Mouse (Mus musculus) MEL (cell line): ENCODE results near the gene 1700001P01Rik. TPM values are rescaled to one million over a fixed set of nuclear protein-coding genes. Genes with fewer than 3 reads are reported as not detected.

Experiments
- DNase-seq: peaks from one replicate; pipeline ENCODE4 v3.0.0; 2011; ENCODE audit warnings: low read depth, low spot score
- H3K27ac ChIP-seq: 2 replicates; pipeline ENCODE4 v1.5.1; 2012; ENCODE audit warnings: low read depth, mild to moderate bottlenecking, control low read depth, low read length, moderate library complexity; ENCODE audit not compliant: control insufficient read depth
- H3K27me3 ChIP-seq, 2 experiments: fragments of 150-350 bp in 1 of 2; sonication (generic) in 1 of 2; 2 replicates each; pipeline ENCODE4 v1.6.1; 2012; ENCODE audit warnings: low read length in 2 of 2, mild to moderate bottlenecking in 2 of 2, improper control_type of control experiment in 1 of 2, moderate library complexity in 1 of 2; ENCODE audit not compliant: insufficient read depth in 2 of 2, control insufficient read depth in 1 of 2
- H3K36me3 ChIP-seq, 2 experiments: 2 replicates each; pipeline ENCODE4 v1.6.1; 2012 to 2014; ENCODE audit warnings: low read length in 2 of 2, improper control_type of control experiment in 1 of 2, inconsistent platforms in 1 of 2, mild to moderate bottlenecking in 1 of 2; ENCODE audit not compliant: insufficient read depth in 2 of 2, control insufficient read depth in 1 of 2
- H3K4me1 ChIP-seq, 2 experiments: fragments of 150-350 bp in 1 of 2; sonication (generic) in 1 of 2; 2 replicates each; pipeline ENCODE4 v1.6.1; 2012; ENCODE audit warnings: low read length in 2 of 2, improper control_type of control experiment in 1 of 2, mild to moderate bottlenecking in 1 of 2; ENCODE audit not compliant: insufficient read depth in 2 of 2, control insufficient read depth in 1 of 2
- H3K4me3 ChIP-seq, 2 experiments: fragments of 150-350 bp in 1 of 2; sonication (generic) in 1 of 2; 2 replicates each; pipeline ENCODE4 v1.5.1; 2012; ENCODE audit warnings: low read depth in 2 of 2, low read length in 2 of 2, mild to moderate bottlenecking in 2 of 2, moderate library complexity in 2 of 2, control low read depth in 1 of 2, improper control_type of control experiment in 1 of 2; ENCODE audit not compliant: control insufficient read depth in 1 of 2, insufficient read depth in 1 of 2
- H3K79me2 ChIP-seq: 2 replicates; pipeline ENCODE4 v1.6.1; 2012; ENCODE audit warnings: mild to moderate bottlenecking, low read length, moderate library complexity; ENCODE audit not compliant: control insufficient read depth, poor library complexity, insufficient read depth
- H3K9ac ChIP-seq: 2 replicates; pipeline ENCODE4 v1.6.1; 2012; ENCODE audit warnings: low read depth, mild to moderate bottlenecking, control low read depth, low read length, moderate library complexity; ENCODE audit not compliant: control insufficient read depth, poor library complexity, severe bottlenecking
- H3K9me3 ChIP-seq: fragments of 150-350 bp; sonication (generic); replicated peaks from 2 replicates; pipeline ENCODE4 v1.6.1; 2012; ENCODE audit warnings: mild to moderate bottlenecking, low read length, improper control_type of control experiment, moderate library complexity; ENCODE audit not compliant: insufficient read depth
- BHLHE40 ChIP-seq: IDR thresholded peaks from 2 replicates; pipeline ENCODE4 v1.6.1; 2012; ENCODE audit warnings: low read depth, mild to moderate bottlenecking, inconsistent platforms, low read length, improper control_type of control experiment, borderline replicate concordance
- CHD1 ChIP-seq: IDR thresholded peaks from 2 replicates; pipeline ENCODE4 v1.6.1; 2012; ENCODE audit warnings: low read depth, mild to moderate bottlenecking, inconsistent platforms, low read length, improper control_type of control experiment
- CHD2 ChIP-seq: IDR thresholded peaks from 2 replicates; pipeline ENCODE4 v1.6.1; 2011; ENCODE audit warnings: low read length, improper control_type of control experiment
- CTCF ChIP-seq, 3 experiments: IDR thresholded peaks in 2 of 3; conservative IDR thresholded peaks in 1 of 3; 2 replicates each; pipeline ENCODE4 v1.5.1; 2011 to 2012; ENCODE audit warnings: low read length in 3 of 3, low read depth in 2 of 3, mild to moderate bottlenecking in 2 of 3, improper control_type of control experiment in 1 of 3, inconsistent platforms in 1 of 3, mixed read lengths in 1 of 3, moderate library complexity in 1 of 3; ENCODE audit not compliant: control insufficient read depth in 1 of 3, insufficient read depth in 1 of 3, poor library complexity in 1 of 3, severe bottlenecking in 1 of 3
- E2F4 ChIP-seq: IDR thresholded peaks from 2 replicates; pipeline ENCODE4 v1.6.1; 2011; ENCODE audit warnings: low read depth, low read length, improper control_type of control experiment, borderline replicate concordance
- ELF1 ChIP-seq: IDR thresholded peaks from 2 replicates; pipeline ENCODE4 v1.6.1; 2014; ENCODE audit warnings: low read depth, mild to moderate bottlenecking, inconsistent platforms, low read length, improper control_type of control experiment, moderate library complexity
- EP300 ChIP-seq, 2 experiments: IDR thresholded peaks; 2 replicates each; pipeline ENCODE4 v1.6.1; 2011; ENCODE audit warnings: improper control_type of control experiment in 2 of 2, low read length in 2 of 2, low read depth in 1 of 2, mild to moderate bottlenecking in 1 of 2
- ETS1 ChIP-seq: IDR thresholded peaks from 2 replicates; pipeline ENCODE4 v1.6.1; 2012; ENCODE audit warnings: low read depth, mild to moderate bottlenecking, inconsistent platforms, low read length, improper control_type of control experiment, moderate library complexity
- GABPA ChIP-seq: IDR thresholded peaks from 2 replicates; pipeline ENCODE4 v1.6.1; 2012; ENCODE audit warnings: low read depth, mild to moderate bottlenecking, inconsistent platforms, low read length, improper control_type of control experiment, moderate library complexity
- GATA1 ChIP-seq: IDR thresholded peaks from 2 replicates; pipeline ENCODE4 v1.6.1; 2011; ENCODE audit warnings: low read depth, low read length, improper control_type of control experiment
- HCFC1 ChIP-seq: IDR thresholded peaks from 2 replicates; pipeline ENCODE4 v1.6.1; 2012; ENCODE audit warnings: low read depth, mild to moderate bottlenecking, inconsistent platforms, low read length, improper control_type of control experiment, moderate library complexity
- JUND ChIP-seq: IDR thresholded peaks from 2 replicates; pipeline ENCODE4 v1.6.1; 2011; ENCODE audit warnings: low read depth, mild to moderate bottlenecking, improper control_type of control experiment, low read length
- KAT2A ChIP-seq: conservative IDR thresholded peaks from 2 replicates; pipeline ENCODE4 v1.6.1; 2012; ENCODE audit warnings: low read depth, low read length, improper control_type of control experiment, inconsistent platforms
- MAFK ChIP-seq: IDR thresholded peaks from 2 replicates; pipeline ENCODE4 v1.6.1; 2011; ENCODE audit warnings: low read depth, mild to moderate bottlenecking, low read length, improper control_type of control experiment, borderline replicate concordance
- MAX ChIP-seq: IDR thresholded peaks from 2 replicates; pipeline ENCODE4 v1.6.1; 2011; ENCODE audit warnings: low read length, improper control_type of control experiment
- MAZ ChIP-seq: IDR thresholded peaks from 2 replicates; pipeline ENCODE4 v1.6.1; 2012; ENCODE audit warnings: low read depth, mild to moderate bottlenecking, inconsistent platforms, low read length, improper control_type of control experiment
- MEF2A ChIP-seq: IDR thresholded peaks from 2 replicates; pipeline ENCODE4 v1.6.1; 2014; ENCODE audit warnings: low read depth, mild to moderate bottlenecking, inconsistent platforms, low read length, improper control_type of control experiment; ENCODE audit not compliant: poor library complexity, insufficient replicate concordance, severe bottlenecking; ENCODE audit errors: extremely low read depth
- MXI1 ChIP-seq: IDR thresholded peaks from 2 replicates; pipeline ENCODE4 v1.6.1; 2011; ENCODE audit warnings: mild to moderate bottlenecking, low read depth, low read length, improper control_type of control experiment
- MYB ChIP-seq: IDR thresholded peaks from 2 replicates; pipeline ENCODE4 v1.6.1; 2011; ENCODE audit warnings: mild to moderate bottlenecking, low read depth, low read length, improper control_type of control experiment
- MYC ChIP-seq: IDR thresholded peaks from 2 replicates; pipeline ENCODE4 v1.6.1; 2011; ENCODE audit warnings: low read depth, mild to moderate bottlenecking, low read length, improper control_type of control experiment, moderate library complexity
- NELFE ChIP-seq: IDR thresholded peaks from 2 replicates; pipeline ENCODE4 v1.6.1; 2011; ENCODE audit warnings: low read depth, low read length, improper control_type of control experiment
- NRF1 ChIP-seq: IDR thresholded peaks from 2 replicates; pipeline ENCODE4 v1.6.1; 2014; ENCODE audit warnings: low read depth, mild to moderate bottlenecking, inconsistent platforms, low read length, improper control_type of control experiment, moderate library complexity; ENCODE audit not compliant: poor library complexity, insufficient read depth, severe bottlenecking
- POLR2A ChIP-seq, 2 experiments: IDR thresholded peaks; 2 replicates each; pipeline ENCODE4 v1.6.1; 2011 to 2012; ENCODE audit warnings: low read length in 2 of 2, mild to moderate bottlenecking in 2 of 2, control low read depth in 1 of 2, improper control_type of control experiment in 1 of 2, low read depth in 1 of 2, moderate library complexity in 1 of 2; ENCODE audit not compliant: control insufficient read depth in 1 of 2, insufficient read depth in 1 of 2, poor library complexity in 1 of 2
- POLR2AphosphoS5 ChIP-seq: IDR thresholded peaks from 2 replicates; pipeline ENCODE4 v1.6.1; 2012; ENCODE audit warnings: low read depth, borderline replicate concordance, mild to moderate bottlenecking, inconsistent platforms, low read length, moderate library complexity, mixed read lengths
- RAD21 ChIP-seq: IDR thresholded peaks from 2 replicates; pipeline ENCODE4 v1.6.1; 2011; ENCODE audit warnings: mild to moderate bottlenecking, low read depth, low read length, improper control_type of control experiment
- RCOR1 ChIP-seq: IDR thresholded peaks from 2 replicates; pipeline ENCODE4 v1.6.1; 2012; ENCODE audit warnings: low read depth, mild to moderate bottlenecking, inconsistent platforms, low read length, improper control_type of control experiment
- SIN3A ChIP-seq: IDR thresholded peaks from 2 replicates; pipeline ENCODE4 v1.6.1; 2012; ENCODE audit warnings: low read length, improper control_type of control experiment, inconsistent platforms
- SMC3 ChIP-seq: IDR thresholded peaks from 2 replicates; pipeline ENCODE4 v1.6.1; 2011; ENCODE audit warnings: low read depth, low read length, improper control_type of control experiment
- TAL1 ChIP-seq: IDR thresholded peaks from 2 replicates; pipeline ENCODE4 v1.6.1; 2012; ENCODE audit warnings: mild to moderate bottlenecking, inconsistent platforms, low read length, moderate library complexity, mixed read lengths
- TBP ChIP-seq: IDR thresholded peaks from 2 replicates; pipeline ENCODE4 v1.8.0; 2011; ENCODE audit warnings: low read depth, low read length, improper control_type of control experiment
- TCF12 ChIP-seq: IDR thresholded peaks from 2 replicates; pipeline ENCODE4 v1.6.1; 2014; ENCODE audit warnings: low read depth, mild to moderate bottlenecking, inconsistent platforms, low read length, improper control_type of control experiment, moderate library complexity
- UBTF ChIP-seq: IDR thresholded peaks from 2 replicates; pipeline ENCODE4 v1.6.1; 2012; ENCODE audit warnings: low read depth, mild to moderate bottlenecking, inconsistent platforms, low read length, improper control_type of control experiment, moderate library complexity, borderline replicate concordance; ENCODE audit not compliant: insufficient read depth
- USF2 ChIP-seq, 2 experiments: IDR thresholded peaks; 2 replicates each; pipeline ENCODE4 v1.6.1; 2011 to 2012; ENCODE audit warnings: improper control_type of control experiment in 2 of 2, low read length in 2 of 2, borderline replicate concordance in 1 of 2, inconsistent platforms in 1 of 2, low read depth in 1 of 2, mild to moderate bottlenecking in 1 of 2; ENCODE audit not compliant: insufficient read depth in 1 of 2
- ZC3H11A ChIP-seq: IDR thresholded peaks from 2 replicates; pipeline ENCODE4 v1.6.1; 2012; ENCODE audit warnings: low read depth, mild to moderate bottlenecking, inconsistent platforms, low read length, improper control_type of control experiment
- ZMIZ1 ChIP-seq: IDR thresholded peaks from 2 replicates; pipeline ENCODE4 v1.6.1; 2012; ENCODE audit warnings: low read depth, mild to moderate bottlenecking, inconsistent platforms, low read length, improper control_type of control experiment, moderate library complexity
- ZNF384 ChIP-seq: IDR thresholded peaks from 2 replicates; pipeline ENCODE4 v1.6.1; 2012; ENCODE audit warnings: low read depth, mild to moderate bottlenecking, inconsistent platforms, low read length, improper control_type of control experiment
- polyA plus RNA-seq, 2 experiments: library from polyadenylated mRNA; stranded (reverse) in 1 of 2; unstranded in 1 of 2; fragments of >175 nt in 1 of 2; fragments of >200 nt in 1 of 2; gene quantifications; 2 replicates each; pipeline versions ENCODE4 v1.2.1 to v1.2.4; 2012; ENCODE audit warnings: low replicate concordance in 2 of 2, low read depth in 1 of 2; ENCODE audit not compliant: insufficient read length in 2 of 2, insufficient read depth in 1 of 2, missing spikeins in 1 of 2
- total RNA-seq: library from RNA; depleted of rRNA; stranded (reverse); fragments of 300-350 nt; gene quantifications from 2 replicates; pipeline ENCODE4 v1.2.3, GENCODE M21; 2012

Gene 1700001P01Rik
- total and polyA plus RNA-seq, 3 experiments, result 0.43 to 0.69 TPM; not detected in 1

- H3K9ac ChIP-seq, result 0 out of 2 replicates have a peak overlapping the region, but pooled peaks have one; percentile 3
- H3K27ac ChIP-seq, result peak overlapping the region; percentile 25; the same call in 1 of the 2 replicates
- peaks cover 33% of the 10 kb centered on the region for H3K79me2 ChIP-seq
- H3K4me3 ChIP-seq, result no peak overlapping the region
- peaks cover 31 to 32% of the 10 kb centered on the region in 2 experiments for H3K36me3 ChIP-seq
- no peaks in the 10 kb centered on the region for H3K27me3 ChIP-seq
- H3K9me3 ChIP-seq, result no peaks in the 10 kb centered on the region
- H3K4me1 ChIP-seq, result peaks cover 0 to 10% of the 10 kb centered on the region in 2 experiments; a peak in 2 of 4 replicates
- peak; percentile 87 for DNase-seq
- TF ChIP-seq RCOR1 (no peak), CTCF (IDR thresholded peaks at IDR 0.05 in 2 of 3, conservative IDR thresholded peaks at IDR 0.05 in 1 of 3; ENCODE audit: control insufficient read depth in 1 of 3, insufficient read depth in 1 of 3, low read depth in 2 of 3, low read length in 3 of 3, poor library complexity in 1 of 3, severe bottlenecking in 1 of 3) (peak; percentile 38 to 56 (median 50); a peak in 5 of 6 replicates), NELFE (no peak), RAD21 (no peak), SMC3 (0 out of 2 replicates have a peak, but pooled peaks have one; percentile 30), SIN3A (peak; percentile 67), E2F4 (no peak), BHLHE40 (no peak), MAFK (no peak), CHD2 (no peak), TBP (no peak), USF2 (IDR thresholded peaks at IDR 0.05; ENCODE audit: borderline replicate concordance in 1 of 2, insufficient read depth in 1 of 2, low read depth in 1 of 2, low read length in 2 of 2) (0 out of 4 replicates have a peak, but pooled peaks of 1 of the 2 experiments have one; percentile 19), MAZ (peak; percentile 40; the same call in 1 of the 2 replicates), MYC (peak; percentile 99), TCF12 (no peak), TAL1 (no peak), ELF1 (no peak), EP300 (IDR thresholded peaks at IDR 0.05; ENCODE audit: low read depth in 1 of 2, low read length in 2 of 2) (no peak), ZNF384 (0 out of 2 replicates have a peak, but pooled peaks have one; percentile 37), ZC3H11A (no peak), HCFC1 (peak; percentile 52; the same call in 1 of the 2 replicates), POLR2AphosphoS5 (no peak; the same call in 1 of the 2 replicates), NRF1 (no peak), GATA1 (no peak), MAX (peak; percentile 93), UBTF (no peak), ETS1 (peak; percentile 26; the same call in 1 of the 2 replicates), GABPA (no peak), MEF2A (no peak), KAT2A (no peak), MYB (0 out of 2 replicates have a peak, but pooled peaks have one; percentile 11), CHD1 (0 out of 2 replicates have a peak, but pooled peaks have one; percentile 82), POLR2A (IDR thresholded peaks at IDR 0.05; ENCODE audit: control insufficient read depth in 1 of 2, insufficient read depth in 1 of 2, low read depth in 1 of 2, low read length in 2 of 2, poor library complexity in 1 of 2) (peak in 1 of 2 experiments; percentile 60; a peak in 2 of 4 replicates), JUND (peak; percentile 50; the same call in 1 of the 2 replicates), ZMIZ1 (peak; percentile 58), MXI1 (peak; percentile 95)
Measured at GRCm38 (mm10) chr11:97777129-97777529, 1.4 kb upstream of the 1700001P01Rik start.
